Mouse (Mus musculus): ENCODE measurements around the gene Klk1b4. TPM values are rescaled to one million over a fixed set of nuclear protein-coding genes. Genes with fewer than 3 reads are reported as not detected.

Klk1b4 gene
- polyA plus RNA-seq, 1 experiment from 2014 or later = not detected

Other genes starting within 250 kb of the Klk1b4 start
- not detected in 2 replicates for gene Klk1b1, start 240.7 kb upstream of the Klk1b4 start, polyA plus RNA-seq (2014; fragmentation: Nextera tagmentation; extraction: Ambion mirVana)
- gene Klk1b9, start 231.4 kb upstream of the Klk1b4 start, polyA plus RNA-seq (2014; fragmentation: Nextera tagmentation; extraction: Ambion mirVana) = not detected in 2 replicates
- gene Klk1b11, start 211.6 kb upstream of the Klk1b4 start, polyA plus RNA-seq (2014; fragmentation: Nextera tagmentation; extraction: Ambion mirVana) = not detected in 2 replicates
- gene Klk1b26, start 195.3 kb upstream of the Klk1b4 start, polyA plus RNA-seq (2014; fragmentation: Nextera tagmentation; extraction: Ambion mirVana) = not detected in 2 replicates
- not detected in 2 replicates for gene Klk1b27, start 155.1 kb upstream of the Klk1b4 start, polyA plus RNA-seq (2014; fragmentation: Nextera tagmentation; extraction: Ambion mirVana)
- gene Klk1b21, start 105.1 kb upstream of the Klk1b4 start, polyA plus RNA-seq (2014; fragmentation: Nextera tagmentation; extraction: Ambion mirVana) = not detected in 2 replicates
- not detected in 2 replicates for gene Klk1b22, start 94.8 kb upstream of the Klk1b4 start, polyA plus RNA-seq (2014; fragmentation: Nextera tagmentation; extraction: Ambion mirVana)
- gene Klk1b16, start 70.7 kb upstream of the Klk1b4 start, polyA plus RNA-seq (2014; fragmentation: Nextera tagmentation; extraction: Ambion mirVana) = not detected in 2 replicates
- gene Klk1b24, start 19.2 kb upstream of the Klk1b4 start, polyA plus RNA-seq (2014; fragmentation: Nextera tagmentation; extraction: Ambion mirVana) = not detected in 2 replicates
- not detected in 2 replicates for gene Klk1b3, start 9.2 kb upstream of the Klk1b4 start, polyA plus RNA-seq (2014; fragmentation: Nextera tagmentation; extraction: Ambion mirVana)
- gene Klk1b5, start 8.5 kb downstream of the Klk1b4 start, polyA plus RNA-seq (2014; fragmentation: Nextera tagmentation; extraction: Ambion mirVana) = not detected in 2 replicates
- not detected in 2 replicates for gene Klk1, start 17.9 kb downstream of the Klk1b4 start, polyA plus RNA-seq (2014; fragmentation: Nextera tagmentation; extraction: Ambion mirVana)
- gene Gm36864, start 28.7 kb downstream of the Klk1b4 start, polyA plus RNA-seq (2014; fragmentation: Nextera tagmentation; extraction: Ambion mirVana) = not detected in 2 replicates
- 1.3 and 1.8 TPM in 2 replicates for gene 1700028J19Rik, start 39.3 kb downstream of the Klk1b4 start, polyA plus RNA-seq (2014; fragmentation: Nextera tagmentation; extraction: Ambion mirVana)
- 199 and 211 TPM in 2 replicates for gene 2410002F23Rik, start 39.3 kb downstream of the Klk1b4 start, polyA plus RNA-seq (2014; fragmentation: Nextera tagmentation; extraction: Ambion mirVana)
- not detected in 2 replicates for gene Acp4, start 49.9 kb downstream of the Klk1b4 start, polyA plus RNA-seq (2014; fragmentation: Nextera tagmentation; extraction: Ambion mirVana)
- 1.8 TPM in 1 of 2 replicates, not detected in the other for gene Gm15517, start 54.0 kb downstream of the Klk1b4 start, polyA plus RNA-seq (2014; fragmentation: Nextera tagmentation; extraction: Ambion mirVana)
- gene Clec11a, start 99.5 kb downstream of the Klk1b4 start, polyA plus RNA-seq (2014; fragmentation: Nextera tagmentation; extraction: Ambion mirVana) = 4.6 and 4.7 TPM in 2 replicates
- gene Shank1, start 102.8 kb downstream of the Klk1b4 start, polyA plus RNA-seq (2014; fragmentation: Nextera tagmentation; extraction: Ambion mirVana) = 35.1 and 37.8 TPM in 2 replicates
- gene Syt3, start 176.7 kb downstream of the Klk1b4 start, polyA plus RNA-seq (2014; fragmentation: Nextera tagmentation; extraction: Ambion mirVana) = 39.5 and 48.5 TPM in 2 replicates
- 1.7 and 1.9 TPM in 2 replicates for gene 1700008O03Rik, start 178.4 kb downstream of the Klk1b4 start, polyA plus RNA-seq (2014; fragmentation: Nextera tagmentation; extraction: Ambion mirVana)
- 28.4 and 39.0 TPM in 2 replicates for gene Lrrc4b, start 221.6 kb downstream of the Klk1b4 start, polyA plus RNA-seq (2014; fragmentation: Nextera tagmentation; extraction: Ambion mirVana)